Mouse (Mus musculus): ENCODE results near the gene Zfp114.

DNA sequence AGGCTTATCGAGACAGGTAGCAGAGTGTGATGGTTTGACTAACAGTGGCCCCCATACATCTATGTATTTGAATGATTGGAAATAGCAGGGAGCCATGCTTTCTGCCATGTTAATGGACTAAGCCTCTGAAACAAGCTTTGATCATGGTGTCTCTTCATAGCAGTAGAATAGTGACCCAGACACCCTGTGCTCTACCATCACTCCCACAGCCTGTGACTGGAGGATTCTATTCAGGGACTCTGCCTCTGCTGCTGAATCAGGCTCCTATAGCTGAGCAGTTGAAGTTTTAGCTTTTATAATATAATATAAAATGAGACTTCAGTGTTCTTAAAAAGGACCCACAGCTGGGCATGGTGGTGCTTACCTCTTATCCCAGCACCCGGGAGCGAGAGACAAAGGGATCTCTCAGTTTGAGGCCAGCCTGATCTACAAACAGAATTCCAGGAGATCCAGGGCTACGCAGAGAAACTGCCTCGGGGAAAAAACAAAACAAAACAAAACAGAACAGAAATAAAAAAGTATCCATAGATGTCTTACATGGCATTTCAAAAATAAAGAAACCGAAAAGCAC is 41.4 kb upstream of the Zfp114 start:
- TF ChIP-seq FLI1 (IDR thresholded peaks at IDR 0.05; ENCODE audit: low read length) (no peak), GATA1 (IDR thresholded peaks at IDR 0.05; ENCODE audit: borderline replicate concordance, low read length) (no peak)
